Mouse (Mus musculus): ENCODE results near the gene Olfr186. TPM values are rescaled to one million over a fixed set of nuclear protein-coding genes. Genes with fewer than 3 reads are reported as not detected.

Gene Olfr186
- polyA plus RNA-seq, 1 experiment from 2014 or later: not detected

Other genes starting within 250 kb of the Olfr186 start
- not detected in 2 replicates for gene Olfr173, start 230.0 kb downstream of the Olfr186 start, polyA plus RNA-seq (2015; fragmentation: Nextera tagmentation; extraction: Ambion mirVana)
- not detected in 2 replicates for gene Olfr175-ps1, start 203.5 kb downstream of the Olfr186 start, polyA plus RNA-seq (2015; fragmentation: Nextera tagmentation; extraction: Ambion mirVana)
- not detected in 2 replicates for gene Olfr177, start 155.5 kb downstream of the Olfr186 start, polyA plus RNA-seq (2015; fragmentation: Nextera tagmentation; extraction: Ambion mirVana)
- gene Olfr178, start 138.2 kb downstream of the Olfr186 start, polyA plus RNA-seq (2015; fragmentation: Nextera tagmentation; extraction: Ambion mirVana): not detected in 2 replicates
- not detected in 2 replicates for gene Olfr181, start 101.5 kb downstream of the Olfr186 start, polyA plus RNA-seq (2015; fragmentation: Nextera tagmentation; extraction: Ambion mirVana)
- not detected in 2 replicates for gene Olfr180, start 100.9 kb downstream of the Olfr186 start, polyA plus RNA-seq (2015; fragmentation: Nextera tagmentation; extraction: Ambion mirVana)
- not detected in 2 replicates for gene Olfr183, start 34.9 kb downstream of the Olfr186 start, polyA plus RNA-seq (2015; fragmentation: Nextera tagmentation; extraction: Ambion mirVana)
- not detected in 2 replicates for gene Olfr187, start 9.5 kb upstream of the Olfr186 start, polyA plus RNA-seq (2015; fragmentation: Nextera tagmentation; extraction: Ambion mirVana)
- gene Olfr190, start 47.7 kb upstream of the Olfr186 start, polyA plus RNA-seq (2015; fragmentation: Nextera tagmentation; extraction: Ambion mirVana): not detected in 2 replicates
- gene Olfr191, start 59.5 kb upstream of the Olfr186 start, polyA plus RNA-seq (2015; fragmentation: Nextera tagmentation; extraction: Ambion mirVana): not detected in 2 replicates
- not detected in 2 replicates for gene Olfr193, start 81.6 kb upstream of the Olfr186 start, polyA plus RNA-seq (2015; fragmentation: Nextera tagmentation; extraction: Ambion mirVana)
- not detected in 2 replicates for gene Olfr194, start 90.8 kb upstream of the Olfr186 start, polyA plus RNA-seq (2015; fragmentation: Nextera tagmentation; extraction: Ambion mirVana)
- gene Olfr195, start 116.8 kb upstream of the Olfr186 start, polyA plus RNA-seq (2015; fragmentation: Nextera tagmentation; extraction: Ambion mirVana): not detected in 2 replicates
- gene Olfr196, start 140.2 kb upstream of the Olfr186 start, polyA plus RNA-seq (2015; fragmentation: Nextera tagmentation; extraction: Ambion mirVana): not detected in 2 replicates
- not detected in 2 replicates for gene Olfr198, start 173.2 kb upstream of the Olfr186 start, polyA plus RNA-seq (2015; fragmentation: Nextera tagmentation; extraction: Ambion mirVana)
- gene Olfr199, start 189.5 kb upstream of the Olfr186 start, polyA plus RNA-seq (2015; fragmentation: Nextera tagmentation; extraction: Ambion mirVana): not detected in 2 replicates
- gene Olfr201, start 242.3 kb upstream of the Olfr186 start, polyA plus RNA-seq (2015; fragmentation: Nextera tagmentation; extraction: Ambion mirVana): not detected in 2 replicates

Measured in lung, embryonic 15.5 days (tissue).